Mouse (Mus musculus) kidney, adult 2 months (tissue): ENCODE data around the gene Spaar. TPM values are rescaled to one million over a fixed set of nuclear protein-coding genes. Genes with fewer than 3 reads are reported as not detected.
"Not testable (repeated sequence)": the region's sequence is repeated elsewhere in the genome, so short reads cannot be mapped to it uniquely, and the experiment has no call there.

Experiments
- DNase-seq: peaks from one replicate; pipeline ENCODE4 v3.0.0; 2021
- H3K27ac ChIP-seq: fragments of 200-500 bp; 2 replicates; pipeline ENCODE4 v1.5.1; 2012; ENCODE audit warnings: low read depth, low read length, control low read depth, inconsistent platforms; ENCODE audit not compliant: insufficient read depth
- H3K27me3 ChIP-seq: fragments of 200-500 bp; replicated peaks from 2 replicates; pipeline ENCODE4 v1.6.1; 2012; ENCODE audit warnings: mild to moderate bottlenecking, moderate library complexity, low read length, inconsistent platforms; ENCODE audit not compliant: control insufficient read depth, insufficient read depth
- H3K36me3 ChIP-seq: fragments of 200-500 bp; 2 replicates; pipeline ENCODE4 v1.6.1; 2012; ENCODE audit warnings: mild to moderate bottlenecking, moderate library complexity, low read length, inconsistent platforms; ENCODE audit not compliant: control insufficient read depth, insufficient read depth
- H3K4me1 ChIP-seq: fragments of 200-500 bp; 2 replicates; pipeline ENCODE4 v1.6.1; 2011; ENCODE audit warnings: low read length; ENCODE audit not compliant: control insufficient read depth, insufficient read depth
- H3K4me3 ChIP-seq: fragments of 200-500 bp; 2 replicates; pipeline ENCODE4 v1.5.1; 2011; ENCODE audit warnings: mild to moderate bottlenecking, low read depth, low read length, control low read depth; ENCODE audit not compliant: insufficient read depth
- CTCF ChIP-seq: fragments of 200-500 bp; conservative IDR thresholded peaks from 2 replicates; pipeline ENCODE4 v1.5.1; 2011; ENCODE audit warnings: low read depth, mild to moderate bottlenecking, control low read depth, low read length, moderate library complexity, mixed read lengths; ENCODE audit not compliant: insufficient read depth, insufficient read length
- POLR2A ChIP-seq: fragments of 200-500 bp; IDR thresholded peaks from one replicate; pipeline ENCODE4 v1.6.1; 2011; ENCODE audit warnings: low read depth, low read length, control low read depth
- WGBS: fragments of 180-500 bp; shearing (Covaris S2); methylation state at CpG from one replicate; pipeline ENCODE4 v1.1.7; 2018; 5-methylcytosine and 5-hydroxymethylcytosine counted together
- polyA plus RNA-seq: library from polyadenylated mRNA; depleted of rRNA; stranded (reverse); fragments of >200 nt; gene quantifications from 2 replicates; pipeline ENCODE4 v1.2.3, GENCODE M21; 2012; rRNA removed

Spaar gene
- polyA plus RNA-seq, 1 experiment: 2.4 TPM

- no peaks in the 10 kb centered on the region for H3K4me1 ChIP-seq
Observed at GRCm38 (mm10) chr4:43769374-43769773, 39.5 kb downstream of the Spaar start.

GRCm38 (mm10) chr4:43770909-43771308, 41.1 kb downstream of the Spaar start, which contains the start of gene Olfr159:
TSS of gene Olfr159 (minus strand) at chr4:43771009.
- Histone ChIP-seq H3K27me3 (no peaks in the 10 kb centered on the region), H3K27ac (no peak within 1 kb of the TSS), H3K4me1 (no peaks in the 10 kb centered on the region), H3K36me3 (no peaks in the 10 kb centered on the region), H3K4me3 (no peak within 1 kb of the TSS)
- 77% methylated on average over 6 of the region's 6 CpGs for WGBS
- no peak for DNase-seq
- TF ChIP-seq POLR2A: no peak
- no peak for TF ChIP-seq CTCF

More at GRCm38 (mm10) chr4:43769374-43769773, 39.5 kb downstream of the Spaar start:
- Histone ChIP-seq H3K27ac (no peak overlapping the region), H3K36me3 (no peaks in the 10 kb centered on the region), H3K27me3 (no peaks in the 10 kb centered on the region), H3K4me3 (no peak overlapping the region)
- TF ChIP-seq CTCF (no peak), POLR2A (no peak)
- DNase-seq: no peak
- WGBS: 98% methylated on average over 2 of the region's 2 CpGs

GRCm38 (mm10) chr4:43771626-43772025, 41.8 kb downstream of the Spaar start:
- DNase-seq: no peak
- H3K4me1 ChIP-seq: no peaks in the 10 kb centered on the region
- no peaks in the 10 kb centered on the region for H3K27me3 ChIP-seq
- WGBS: 38% methylated on average over 6 of the region's 6 CpGs
- H3K27ac ChIP-seq: no peak overlapping the region
- no peak overlapping the region for H3K4me3 ChIP-seq
- no peak for TF ChIP-seq CTCF
- no peak for TF ChIP-seq POLR2A
- H3K36me3 ChIP-seq: no peaks in the 10 kb centered on the region

GRCm38 (mm10) chr4:43772304-43772703, 42.5 kb downstream of the Spaar start:
- no peak for DNase-seq
- no peaks in the 10 kb centered on the region for H3K4me1 ChIP-seq
- no peak overlapping the region for H3K4me3 ChIP-seq
- no peaks in the 10 kb centered on the region for H3K36me3 ChIP-seq
- H3K27ac ChIP-seq: no peak overlapping the region
- no peaks in the 10 kb centered on the region for H3K27me3 ChIP-seq
- WGBS: 54% methylated on average over 2 of the region's 2 CpGs
- no peak for TF ChIP-seq CTCF
- no peak for TF ChIP-seq POLR2A

- Histone ChIP-seq H3K4me1 (no peaks in the 10 kb centered on the region), H3K27ac (no peak overlapping the region), H3K27me3 (no peaks in the 10 kb centered on the region; the same call in 1 of the 2 replicates), H3K4me3 (no peak overlapping the region), H3K36me3 (no peaks in the 10 kb centered on the region)
- TF ChIP-seq POLR2A (no peak), CTCF (no peak)
- DNase-seq: no peak
- 79% methylated on average over 6 of the region's 6 CpGs for WGBS
Observed at GRCm38 (mm10) chr4:43795296-43795695, 65.5 kb downstream of the Spaar start.

- H3K4me3 ChIP-seq, H3K27ac ChIP-seq, DNase-seq, H3K4me1 ChIP-seq, H3K36me3 ChIP-seq, H3K27me3 ChIP-seq: not testable (repeated sequence)
- WGBS: 84% methylated on average over 5 of the region's 5 CpGs
Observed at GRCm38 (mm10) chr4:43795844-43796243, 66.0 kb downstream of the Spaar start.

GRCm38 (mm10) chr4:43798936-43799335, 69.1 kb downstream of the Spaar start:
- WGBS: 65% methylated on average over 7 of the region's 7 CpGs
- no peaks in the 10 kb centered on the region for H3K27me3 ChIP-seq
- no peaks in the 10 kb centered on the region for H3K4me1 ChIP-seq
- no peak for TF ChIP-seq CTCF
- DNase-seq: no peak
- H3K27ac ChIP-seq: no peak overlapping the region
- H3K36me3 ChIP-seq: no peaks in the 10 kb centered on the region
- H3K4me3 ChIP-seq: no peak overlapping the region

Other genes starting within 250 kb of the Spaar start
- gene Sit1, start 246.3 kb upstream of the Spaar start, polyA plus RNA-seq: 0.23 and 1.4 TPM in 2 replicates
- 529 and 664 TPM in 2 replicates for gene Ccdc107, start 237.1 kb upstream of the Spaar start, polyA plus RNA-seq
- 17.3 and 26.6 TPM in 2 replicates for gene Arhgef39, start 230.3 kb upstream of the Spaar start, polyA plus RNA-seq
- 4.9 and 5.8 TPM in 2 replicates for gene Car9, start 223.1 kb upstream of the Spaar start, polyA plus RNA-seq
- gene Tpm2, start 206.3 kb upstream of the Spaar start, polyA plus RNA-seq: 10.8 and 51.9 TPM in 2 replicates
- gene Creb3, start 167.7 kb upstream of the Spaar start, polyA plus RNA-seq: 58.2 and 74.5 TPM in 2 replicates
- gene Tln1, start 167.3 kb upstream of the Spaar start, polyA plus RNA-seq: 92.1 and 106 TPM in 2 replicates
- 41.2 and 46.9 TPM in 2 replicates for gene Rgp1, start 151.3 kb upstream of the Spaar start, polyA plus RNA-seq
- 12.2 and 13.9 TPM in 2 replicates for gene Gba2, start 151.2 kb upstream of the Spaar start, polyA plus RNA-seq
- gene Msmp, start 145.5 kb upstream of the Spaar start, polyA plus RNA-seq: 2.9 and 4.7 TPM in 2 replicates
- 38.0 and 41.5 TPM in 2 replicates for gene Npr2, start 98.1 kb upstream of the Spaar start, polyA plus RNA-seq
- 2.2 and 2.4 TPM in 2 replicates for gene Spag8, start 76.4 kb upstream of the Spaar start, polyA plus RNA-seq
- 374 and 465 TPM in 2 replicates for gene Hint2, start 73.6 kb upstream of the Spaar start, polyA plus RNA-seq
- 8.3 and 8.6 TPM in 2 replicates for gene Tmem8b, start 61.1 kb upstream of the Spaar start, polyA plus RNA-seq
- 0.09 and 0.12 TPM in 2 replicates for gene Fam221b, start 60.9 kb upstream of the Spaar start, polyA plus RNA-seq
- gene Olfr70, start 29.2 kb upstream of the Spaar start, polyA plus RNA-seq: not detected in 2 replicates
- gene Olfr71, start 19.8 kb upstream of the Spaar start, polyA plus RNA-seq: not detected in 2 replicates
- 4.8 and 5.1 TPM in 2 replicates for gene Hrct1, start 2.8 kb upstream of the Spaar start, polyA plus RNA-seq
- not detected in 2 replicates for gene Olfr159, start 41.0 kb downstream of the Spaar start, polyA plus RNA-seq
- not detected in 2 replicates for gene Olfr156, start 93.9 kb downstream of the Spaar start, polyA plus RNA-seq
- not detected in 2 replicates for gene Olfr157, start 110.2 kb downstream of the Spaar start, polyA plus RNA-seq
- gene Olfr155, start 121.5 kb downstream of the Spaar start, polyA plus RNA-seq: not detected in 2 replicates
- 8.5 and 10.3 TPM in 2 replicates for gene Reck, start 145.5 kb downstream of the Spaar start, polyA plus RNA-seq
- gene Glipr2, start 227.4 kb downstream of the Spaar start, polyA plus RNA-seq: 3.3 and 4.7 TPM in 2 replicates